Mouse (Mus musculus): ENCODE data around the gene Rapgef3.

Gene Rapgef3

DNA sequence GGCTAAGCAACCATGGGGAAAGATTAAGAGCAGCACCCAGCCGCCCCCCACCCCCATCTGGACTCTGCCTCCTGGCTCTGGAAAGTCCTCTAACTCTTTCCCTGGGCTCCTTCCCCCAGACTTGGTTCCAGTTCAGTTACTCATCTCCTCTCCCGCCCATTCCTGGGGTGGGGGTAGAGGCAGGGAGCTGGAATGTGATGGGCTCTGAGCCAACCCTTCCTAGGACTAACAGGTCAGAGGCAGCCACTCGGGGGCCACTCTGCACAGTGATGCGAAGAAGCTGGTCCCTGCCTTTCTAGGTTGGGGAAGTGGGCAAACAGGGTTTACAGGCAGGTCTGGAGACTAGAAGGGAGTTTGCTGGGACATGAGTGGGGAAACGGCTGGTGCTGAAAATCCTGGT is 5.3 kb upstream of the Rapgef3 start:
- peak; percentile 76 for DNase-seq (ENCODE audit: low spot score)

DNA sequence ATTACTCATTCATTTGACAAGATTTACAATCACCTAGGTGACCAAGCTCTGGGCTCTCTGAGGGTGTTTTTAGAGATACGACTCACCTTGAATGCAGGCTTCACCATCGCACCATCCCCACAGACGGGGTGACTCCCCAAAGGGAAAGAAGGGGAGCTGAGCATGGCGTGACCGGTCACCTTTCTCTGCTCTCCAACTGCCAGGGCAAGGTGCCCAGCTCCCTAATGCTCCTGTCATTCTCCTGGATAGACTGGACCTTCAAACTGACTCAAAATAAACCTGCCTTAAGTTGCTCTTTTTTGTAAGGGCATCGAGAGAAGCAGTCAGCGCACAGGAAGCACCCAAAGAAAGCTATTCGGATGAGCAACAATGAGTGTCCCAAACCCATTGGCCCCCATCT is 2.5 kb upstream of the Rapgef3 start:
- no peak for DNase-seq (ENCODE audit: low spot score)

DNA sequence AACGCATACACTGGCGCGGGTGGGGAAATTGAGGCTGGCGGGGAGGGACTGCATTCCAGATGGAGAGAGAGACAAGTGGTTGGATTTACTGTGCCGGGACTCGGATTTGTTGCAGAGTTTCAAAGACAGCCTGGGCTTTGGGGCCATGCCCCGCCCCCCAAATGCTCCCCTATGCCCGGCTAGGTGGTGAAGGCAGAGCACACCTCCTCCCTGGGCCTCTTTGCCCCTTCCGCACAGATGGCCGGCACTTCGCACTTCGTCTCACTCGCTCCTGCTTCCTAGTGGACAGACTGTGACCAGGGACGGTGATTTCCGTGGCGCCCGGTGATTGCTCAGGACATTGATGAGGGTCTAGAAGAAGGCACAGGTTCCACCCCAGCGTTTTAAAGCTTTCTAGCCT is 420 bp upstream of the Rapgef3 start:
- DNase-seq (ENCODE audit: low spot score) = peak; percentile 63

DNA sequence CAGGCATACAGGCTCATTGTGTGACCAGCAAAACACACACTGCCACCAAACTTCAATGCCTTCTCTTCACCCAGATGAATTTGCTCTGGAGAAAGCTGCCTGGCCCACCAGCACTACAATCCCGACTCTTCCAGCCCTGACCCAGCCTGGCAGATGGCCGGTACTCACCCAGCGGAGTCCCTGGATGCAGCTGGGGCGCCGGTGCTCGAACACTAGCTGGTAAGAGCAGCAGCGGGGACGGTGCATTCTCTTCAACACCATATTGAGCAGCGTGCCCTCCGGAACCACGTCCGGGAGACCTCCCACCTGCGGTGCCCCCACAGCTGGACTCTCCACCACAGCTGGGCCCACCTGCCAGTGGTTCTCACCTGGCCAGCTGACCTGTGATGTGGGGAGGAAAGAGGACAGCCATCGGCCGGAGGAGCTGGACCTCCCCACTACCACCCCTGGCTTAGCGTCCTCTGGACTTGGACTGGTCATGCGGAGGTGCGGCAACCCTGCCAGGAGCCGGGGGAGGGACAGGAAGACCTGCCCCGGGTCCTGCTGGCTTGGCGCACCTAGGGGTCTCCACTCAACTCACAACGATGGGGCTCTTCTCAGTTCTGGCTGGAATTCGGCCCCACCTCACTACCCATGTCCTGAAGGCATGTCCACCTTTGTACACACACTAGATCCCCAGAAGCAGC is 1.0 kb downstream of the Rapgef3 start:
- no peak for DNase-seq (ENCODE audit: low spot score)

DNA sequence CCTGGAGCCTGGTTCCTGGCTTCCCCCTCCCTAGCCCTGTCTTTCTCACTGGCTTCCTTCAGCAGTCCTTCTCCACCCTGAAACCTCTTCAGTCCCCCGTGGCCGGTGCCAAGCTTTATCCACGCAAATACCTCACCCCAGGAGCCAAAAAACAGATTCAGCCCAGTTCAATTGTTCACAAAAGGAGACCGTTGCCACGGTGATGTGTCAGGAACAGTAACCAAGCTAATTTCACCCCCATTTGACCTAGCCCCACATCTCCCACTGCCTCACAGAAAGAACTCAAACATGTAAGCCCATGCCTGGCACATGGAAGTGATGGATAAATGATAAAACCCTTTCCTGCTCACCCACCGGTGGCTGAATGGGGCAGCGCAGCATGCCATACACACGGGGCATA is 1.6 kb downstream of the Rapgef3 start:
- no peak for DNase-seq (ENCODE audit: low spot score)

DNA sequence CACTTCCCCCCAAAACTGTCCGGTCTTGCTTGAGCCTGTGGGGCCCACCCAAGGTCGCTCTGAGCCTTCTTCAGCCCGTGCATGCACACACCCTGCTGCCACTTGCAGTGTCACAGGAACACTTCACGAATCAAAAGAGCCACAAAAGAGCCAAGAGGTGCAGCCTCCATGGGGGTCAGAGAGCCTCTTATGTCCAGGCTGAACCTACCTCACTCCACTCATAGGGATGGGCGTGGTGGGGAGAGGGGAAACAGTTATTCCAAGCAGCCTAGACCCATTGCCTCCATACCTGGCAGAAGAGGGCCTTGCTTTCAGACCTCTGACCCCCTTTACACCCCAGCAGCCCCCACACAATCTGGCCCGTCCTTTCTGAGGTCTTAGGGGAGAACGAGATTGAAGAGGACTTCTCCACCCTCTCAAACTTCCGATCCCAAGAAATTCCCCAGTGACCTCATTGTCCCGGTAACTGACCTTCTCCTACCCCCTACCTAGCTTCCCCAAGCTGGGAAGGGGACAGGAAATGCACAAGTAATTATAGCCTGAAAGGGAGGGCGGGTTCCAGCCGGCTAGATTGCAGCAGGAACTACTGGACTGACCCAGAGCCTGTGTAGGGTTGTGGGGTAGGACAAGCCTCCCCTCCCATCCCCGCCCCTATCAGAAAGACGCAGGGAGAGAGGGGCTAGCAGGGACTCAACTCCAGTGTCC is 2.5 kb downstream of the Rapgef3 start:
- no peak for DNase-seq (ENCODE audit: low spot score)

DNA sequence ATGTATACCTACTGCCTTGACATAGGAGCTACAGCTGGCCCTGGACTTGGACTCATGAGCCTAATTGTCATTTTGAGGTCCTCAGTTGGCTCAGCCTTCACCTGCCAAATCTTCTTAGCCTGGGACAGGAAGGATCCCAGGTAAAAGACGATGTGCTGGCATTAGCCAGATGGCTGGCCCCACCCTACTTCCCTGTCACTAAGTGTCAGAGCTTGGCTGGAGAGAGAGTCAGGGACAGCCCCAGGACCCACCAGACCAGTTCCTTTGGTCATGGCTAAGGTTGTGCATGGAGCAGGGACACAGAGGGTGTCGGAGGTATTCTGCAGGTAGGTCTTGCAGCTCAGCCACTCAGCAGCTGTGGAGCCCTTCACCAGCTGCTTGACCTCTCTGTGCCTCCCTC is 3.2 kb downstream of the Rapgef3 start:
- no peak for DNase-seq (ENCODE audit: low spot score)

DNA sequence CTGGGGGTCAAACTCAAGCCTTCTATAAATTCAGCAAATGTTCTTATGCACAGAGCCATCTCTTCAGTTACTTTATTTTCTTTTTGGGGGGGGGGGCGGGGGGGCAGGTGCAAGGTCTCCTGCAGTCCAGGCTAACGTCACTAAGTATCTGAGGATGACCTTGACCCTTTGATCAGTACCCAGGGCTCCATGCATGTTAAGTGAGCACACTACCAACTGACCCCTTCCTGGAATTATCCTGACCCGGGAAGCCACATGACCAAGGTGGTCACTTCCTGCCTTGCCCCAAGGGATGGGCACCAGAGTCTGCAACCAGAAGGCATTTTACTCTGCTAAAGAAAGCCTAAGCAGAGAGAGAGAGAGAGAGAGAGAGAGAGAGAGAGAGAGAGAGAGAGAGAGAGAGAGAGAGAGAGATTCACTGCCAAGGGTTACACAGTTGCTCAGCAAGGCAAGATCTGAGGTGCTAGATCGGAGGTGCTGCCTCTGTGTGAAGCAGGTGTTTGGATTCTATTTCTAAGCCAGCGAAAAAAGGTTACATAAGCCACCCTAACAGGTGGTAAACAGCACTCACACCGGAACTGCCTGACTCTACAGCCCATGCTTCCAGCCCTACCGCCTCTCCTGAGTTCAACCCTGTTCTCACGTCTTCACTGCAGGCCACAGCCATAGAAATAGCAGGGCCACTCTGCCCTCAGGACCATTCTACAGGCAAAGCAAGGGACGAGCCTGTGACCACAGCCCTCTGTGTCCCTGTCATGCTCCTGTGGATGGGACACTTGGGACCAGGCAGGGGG is 4.3 kb downstream of the Rapgef3 start:
- peak; percentile 41 for DNase-seq (ENCODE audit: low spot score)

DNA sequence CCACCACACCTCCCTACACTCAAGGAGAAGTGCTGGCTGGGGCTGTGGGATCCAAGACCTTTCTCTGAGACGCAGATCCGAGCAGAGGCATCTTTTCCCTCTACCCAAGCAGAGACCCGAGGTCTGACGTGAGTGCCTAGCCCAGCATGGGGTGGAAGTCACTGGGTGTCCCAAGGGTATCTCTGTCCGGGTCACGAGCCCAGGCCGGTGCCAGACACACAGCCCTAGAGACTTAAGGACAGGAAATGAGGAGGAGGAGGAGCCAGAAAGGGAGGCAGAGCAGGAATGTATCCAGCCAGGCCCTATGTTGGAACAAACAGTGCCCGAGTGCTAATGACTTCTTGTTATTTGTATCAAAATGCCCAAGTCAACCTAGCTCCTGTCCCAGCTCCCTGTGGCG is 5.0 kb downstream of the Rapgef3 start:
- peak; percentile 64 for DNase-seq (ENCODE audit: low spot score)

DNA sequence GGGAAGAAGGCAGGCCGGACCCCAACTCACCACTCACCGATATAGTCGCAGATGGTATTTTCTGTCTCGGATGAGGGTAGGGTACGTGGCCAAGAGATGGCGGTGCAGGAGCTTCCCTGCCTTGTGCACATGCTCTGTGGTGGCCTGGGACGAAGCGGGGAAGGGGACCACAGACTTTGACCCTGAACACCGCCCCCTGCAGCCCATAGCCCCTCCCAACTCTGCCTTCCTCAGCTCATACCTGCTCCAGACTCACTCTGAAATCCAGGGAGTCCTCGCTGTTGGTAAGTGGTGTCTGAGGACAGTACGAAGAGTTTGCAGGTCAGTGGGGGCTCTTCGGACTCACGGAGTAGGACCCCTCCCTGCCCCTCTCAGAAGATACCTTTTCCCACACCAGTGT is 6.3 kb downstream of the Rapgef3 start:
- DNase-seq (ENCODE audit: low spot score) = peak; percentile 46

DNA sequence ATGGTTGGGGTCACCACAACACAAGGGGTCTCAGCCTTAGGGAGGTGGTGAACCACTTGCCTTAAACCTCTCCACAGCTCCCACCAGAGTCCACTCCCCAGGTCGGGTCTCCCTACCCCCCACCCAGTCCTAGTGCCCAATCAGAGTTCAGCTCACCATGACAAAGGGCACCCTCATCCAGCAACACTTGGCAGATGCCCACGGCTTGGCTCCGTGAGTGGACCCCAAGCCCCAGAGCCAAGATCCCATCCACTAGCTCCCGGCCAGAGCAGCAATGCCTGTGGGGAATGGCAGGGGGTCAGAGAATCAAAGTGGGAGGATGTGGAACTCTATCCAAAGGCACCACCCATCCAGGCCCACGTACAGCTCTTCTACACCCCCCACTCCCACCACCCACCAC is 6.8 kb downstream of the Rapgef3 start:
- peak; percentile 44 for DNase-seq (ENCODE audit: low spot score)

DNA sequence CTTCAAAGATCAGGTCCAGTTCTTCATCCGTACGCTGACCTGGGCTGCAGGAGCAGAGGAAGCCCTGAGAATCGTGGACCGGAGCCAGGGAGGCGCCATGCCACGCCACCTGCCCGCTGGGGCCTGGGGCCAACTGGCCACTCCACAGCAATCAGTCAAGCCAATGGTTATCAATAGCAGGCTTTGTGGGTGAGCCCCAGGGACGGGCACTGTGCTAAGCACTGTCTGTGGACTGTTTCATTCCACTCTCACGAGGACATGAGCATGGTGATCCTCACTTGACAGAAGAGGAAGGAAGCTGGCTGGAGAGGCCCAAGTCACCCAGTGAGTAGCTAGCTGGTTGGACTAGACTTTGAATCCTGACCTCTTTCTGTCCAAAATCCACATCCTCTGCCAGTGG is 7.8 kb downstream of the Rapgef3 start:
- DNase-seq (ENCODE audit: low spot score) = no peak

DNA sequence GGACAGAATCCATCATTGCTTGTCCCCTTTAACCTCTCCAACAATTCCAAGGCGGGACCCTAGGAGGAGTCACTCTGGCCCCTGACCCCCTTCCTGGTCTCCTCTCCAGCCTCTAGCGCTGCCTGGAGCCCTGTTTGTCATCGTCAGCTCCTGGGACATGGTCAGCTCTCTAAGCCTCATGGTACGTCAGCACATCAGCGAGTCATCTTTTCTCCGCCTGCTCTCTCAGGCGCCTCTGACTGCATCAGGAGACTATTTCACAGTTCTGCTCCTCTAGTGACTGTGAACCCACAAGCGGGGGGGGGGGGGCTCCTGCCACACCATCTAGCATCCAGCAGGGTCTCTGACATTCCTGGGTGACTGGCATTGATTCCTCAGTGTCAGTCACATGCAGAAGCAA is 12.4 kb downstream of the Rapgef3 start:
- DNase-seq (ENCODE audit: low spot score) = no peak

DNA sequence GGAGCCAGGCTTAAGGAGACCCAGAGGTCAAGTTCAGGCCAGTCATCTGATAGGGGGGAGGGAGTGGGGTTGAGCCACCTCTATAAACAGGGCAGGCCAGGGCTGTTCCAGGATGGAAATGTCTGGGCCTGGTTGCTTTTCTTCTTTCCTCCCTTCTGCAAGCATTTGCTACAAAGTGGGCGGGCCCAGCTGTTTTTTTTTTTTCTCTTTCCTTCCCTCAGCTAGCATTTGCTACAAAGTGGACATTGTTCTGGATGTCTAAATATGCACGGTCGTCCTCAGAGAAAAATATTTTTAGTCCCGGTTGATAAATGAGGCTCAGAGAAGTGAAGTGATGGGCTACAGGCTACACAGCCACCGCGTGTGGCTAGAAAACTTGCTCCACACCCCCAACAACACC is 13.3 kb downstream of the Rapgef3 start:
- no peak for DNase-seq (ENCODE audit: low spot score)

DNA sequence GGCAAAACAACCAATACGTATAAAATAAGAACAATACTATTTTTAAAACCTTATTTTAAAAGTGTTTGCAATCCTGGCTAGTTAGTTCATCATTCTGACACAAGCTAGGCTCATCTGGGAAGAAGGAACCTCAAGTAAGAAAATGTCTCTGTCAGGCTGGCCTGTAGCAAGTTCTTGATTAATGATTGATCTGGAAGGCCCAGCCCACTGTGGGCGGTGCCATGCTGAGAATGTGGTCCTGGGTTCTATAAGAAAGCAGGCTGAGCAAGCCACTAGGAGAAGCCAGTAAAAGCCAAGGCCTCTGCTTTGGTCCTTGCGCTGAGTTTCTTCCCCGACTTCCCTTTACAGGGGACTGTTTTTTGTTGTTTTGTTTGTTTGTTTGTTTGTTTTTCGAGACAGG is 15.3 kb downstream of the Rapgef3 start:
- no peak for DNase-seq (ENCODE audit: low spot score)

DNA sequence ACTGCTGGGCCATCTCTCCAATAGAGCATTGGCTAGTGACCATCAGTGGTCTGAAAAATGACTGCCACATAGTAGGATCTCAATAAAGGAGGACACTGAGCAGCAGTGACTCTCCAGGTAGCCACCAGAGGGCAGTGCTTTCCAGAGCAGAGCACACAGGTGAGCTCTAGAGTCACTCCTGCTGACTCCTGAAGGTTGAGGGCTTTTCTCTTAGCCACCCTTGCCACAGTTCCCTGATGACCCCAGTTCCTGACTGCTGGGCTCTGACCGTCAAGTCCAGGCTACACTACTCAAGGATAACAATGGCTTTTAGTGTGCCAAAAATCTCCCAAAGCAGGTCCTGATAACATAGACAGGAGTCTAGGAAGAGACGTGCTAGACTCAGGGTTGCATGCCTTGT is 16.1 kb downstream of the Rapgef3 start:
- no peak for DNase-seq (ENCODE audit: low spot score)

DNA sequence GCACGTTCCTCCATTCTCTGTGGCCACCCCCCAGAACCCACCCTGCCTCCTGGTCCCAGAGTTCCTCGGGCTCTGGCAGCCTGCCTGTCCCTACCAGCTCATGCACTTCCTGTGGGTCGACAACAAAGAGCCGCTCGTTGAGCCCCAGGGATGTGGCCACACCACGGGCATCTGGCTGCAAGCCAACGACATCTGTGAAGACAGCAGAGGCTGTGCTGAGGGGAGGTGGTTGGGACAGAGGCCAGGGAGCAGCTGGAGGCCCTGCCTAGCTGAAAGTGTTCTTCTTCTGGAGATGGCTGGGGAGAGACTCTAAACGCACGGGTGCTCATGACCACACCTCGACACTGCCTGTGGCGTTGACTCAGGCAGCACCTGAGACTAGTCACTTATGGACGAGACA is 17.1 kb downstream of the Rapgef3 start:
- DNase-seq (ENCODE audit: low spot score) = peak; percentile 85

DNA sequence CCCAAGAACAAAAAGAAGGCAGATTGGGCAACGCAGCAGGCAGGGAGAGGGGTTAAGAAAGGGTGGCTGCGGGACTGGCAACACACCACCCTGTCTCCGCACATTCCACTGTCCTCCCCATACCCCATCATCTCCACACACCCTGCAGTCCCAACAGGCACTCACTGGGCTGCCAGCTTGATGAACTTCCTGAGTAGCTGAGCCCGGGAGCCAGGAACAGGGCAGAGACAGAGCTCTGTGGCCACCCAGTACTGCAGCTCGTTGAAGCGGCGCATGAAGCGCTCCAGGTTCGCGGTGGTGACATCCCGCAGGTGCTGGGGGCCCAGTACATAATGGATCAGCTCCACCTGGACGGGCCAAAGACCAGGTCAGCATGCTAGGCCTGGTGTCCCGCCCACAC is 17.9 kb downstream of the Rapgef3 start:
- DNase-seq (ENCODE audit: low spot score) = no peak

DNA sequence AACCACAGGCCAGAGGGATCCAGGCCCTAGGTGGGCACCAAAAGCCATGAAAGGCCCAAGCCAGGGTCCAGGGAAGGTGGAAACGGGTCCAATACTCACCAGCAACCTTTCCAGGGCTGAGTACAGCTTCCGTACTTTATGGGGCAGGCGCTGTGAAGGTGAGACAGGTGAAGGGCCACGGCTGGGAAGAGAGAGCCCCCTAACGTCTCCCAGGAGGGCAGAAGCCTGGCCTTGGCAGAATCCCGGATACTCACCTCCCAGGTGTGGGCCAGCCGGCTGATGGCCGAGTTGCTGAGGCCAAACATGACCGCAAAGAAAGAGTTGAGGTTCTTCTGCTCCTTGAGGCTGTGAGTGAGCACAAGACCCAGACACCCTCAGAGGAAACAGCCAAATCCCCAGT is 18.4 kb downstream of the Rapgef3 start:
- DNase-seq (ENCODE audit: low spot score) = no peak

DNA sequence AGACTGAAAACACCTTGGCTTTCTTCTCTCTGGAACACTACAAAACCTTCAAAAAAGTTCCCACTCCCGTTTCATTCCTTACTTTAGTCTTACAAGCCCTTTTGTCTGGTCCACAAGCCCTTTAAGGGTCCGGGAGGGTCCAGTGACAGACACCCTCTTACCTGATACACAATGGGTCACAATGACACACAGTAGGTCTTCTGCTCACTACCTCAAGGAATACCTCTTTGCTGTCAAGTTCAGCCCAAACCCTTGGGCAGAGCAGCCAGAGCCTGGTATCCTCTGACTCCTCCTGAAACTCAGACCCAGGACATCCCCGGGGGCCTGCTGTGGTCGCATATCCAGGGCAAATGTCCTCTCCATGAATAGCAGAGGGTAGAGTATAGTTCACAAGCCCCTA is 18.8 kb downstream of the Rapgef3 start:
- DNase-seq (ENCODE audit: low spot score) = no peak

DNA sequence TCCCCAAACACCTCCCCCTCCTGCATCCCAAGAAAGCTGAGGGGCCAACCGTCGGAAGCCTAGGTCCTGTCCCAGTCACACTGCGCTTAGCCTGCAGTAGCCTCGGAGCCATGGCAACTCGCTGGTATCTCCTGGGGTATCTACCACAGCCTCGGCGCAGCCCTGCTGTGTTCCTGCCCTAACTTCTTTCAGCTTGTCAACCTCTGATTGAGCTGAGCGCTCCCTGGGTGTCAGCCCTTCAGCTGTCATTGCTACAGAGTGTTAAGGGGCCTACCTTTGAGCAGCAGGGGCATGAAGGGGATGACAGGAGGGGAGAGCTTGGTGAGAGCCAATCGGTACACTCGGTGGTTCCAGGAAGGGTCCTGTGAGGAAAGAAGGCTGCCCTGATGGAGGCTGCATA is 19.5 kb downstream of the Rapgef3 start:
- DNase-seq (ENCODE audit: low spot score) = no peak

DNA sequence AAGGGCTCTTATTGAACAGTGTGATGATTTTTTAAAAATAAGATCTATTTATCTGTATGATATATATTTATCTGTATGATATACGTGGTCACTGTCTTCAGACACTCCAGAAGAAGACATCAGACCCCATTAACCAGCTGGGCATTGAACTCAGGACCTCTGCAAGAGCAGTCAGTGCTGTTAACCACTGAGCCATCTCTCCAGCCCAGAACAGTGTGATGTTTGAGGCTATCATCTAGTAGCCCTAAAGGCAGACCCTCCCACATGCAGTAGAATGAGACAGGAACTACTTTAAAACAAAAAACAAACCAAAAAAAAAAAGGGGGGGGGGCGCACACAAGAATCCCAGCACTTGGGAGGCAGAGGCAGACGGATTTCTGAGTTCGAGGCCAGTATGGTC is 20.3 kb downstream of the Rapgef3 start:
- DNase-seq (ENCODE audit: low spot score) = no peak

DNA sequence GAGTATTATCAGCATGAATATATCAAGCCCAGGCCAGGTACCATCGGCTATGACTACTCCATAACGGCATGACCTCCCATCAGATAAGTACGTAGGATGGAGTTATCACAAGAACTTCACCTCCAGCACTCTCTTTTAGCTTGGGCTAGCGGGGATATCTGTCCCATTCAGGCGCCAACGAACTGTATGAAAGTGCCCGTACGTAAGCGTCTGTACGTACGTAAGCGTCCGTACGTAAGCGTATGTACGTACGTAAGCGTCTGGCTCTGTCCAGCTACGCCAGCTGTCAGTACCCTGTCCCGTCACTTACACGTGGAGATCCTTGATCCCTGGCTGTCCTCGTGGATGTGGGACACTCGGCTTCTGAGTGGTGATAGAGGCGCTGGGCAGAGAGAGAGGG is 21.0 kb downstream of the Rapgef3 start:
- no peak for DNase-seq (ENCODE audit: low spot score)
